Mouse (Mus musculus) thymus, postnatal 10 days (tissue): ENCODE measurements at regions not wholly inside any gene's neighbourhood (a gene's known extent, or its start where the extent isn't known, plus 50 kb on each side); places are given as distances from the start of the nearest gene placed in this dataset.

Source experiments
- DNase-seq, 2 experiments: peaks; one replicate each; pipeline ENCODE4 v3.0.0; 2021; ENCODE audit warnings: low spot score in 2 of 2

GRCm38 (mm10) chr12:71429561-71430200 lies 120.0 kb downstream of the Dact1 start:
- DNase-seq, result no peak

DNA sequence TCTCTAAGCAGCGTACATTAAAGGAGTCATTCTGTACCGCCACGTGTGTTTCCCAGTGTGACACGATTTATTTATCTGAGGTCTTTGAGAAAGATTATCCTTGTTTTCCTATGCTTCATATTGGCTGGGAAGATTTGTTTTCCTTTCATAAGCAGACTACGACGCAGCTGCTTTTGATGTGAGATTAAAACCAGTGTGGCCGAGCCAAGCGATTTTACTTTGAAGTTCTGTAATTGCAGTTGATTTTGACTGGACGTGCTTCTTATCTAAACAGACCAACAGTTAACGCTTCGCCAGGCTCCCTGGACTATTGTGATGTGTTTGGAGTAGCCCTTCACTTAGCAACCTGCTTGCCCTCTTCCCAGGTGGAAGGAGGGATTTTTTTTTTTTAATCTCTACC lies 120.6 kb downstream of the Dact1 start:
- DNase-seq, result no peak

GRCm38 (mm10) chr12:71431116-71431515 lies 121.4 kb downstream of the Dact1 start:
- no peak for DNase-seq

GRCm38 (mm10) chr12:71433549-71434200 lies 124.0 kb downstream of the Dact1 start:
- no peak for DNase-seq

DNA sequence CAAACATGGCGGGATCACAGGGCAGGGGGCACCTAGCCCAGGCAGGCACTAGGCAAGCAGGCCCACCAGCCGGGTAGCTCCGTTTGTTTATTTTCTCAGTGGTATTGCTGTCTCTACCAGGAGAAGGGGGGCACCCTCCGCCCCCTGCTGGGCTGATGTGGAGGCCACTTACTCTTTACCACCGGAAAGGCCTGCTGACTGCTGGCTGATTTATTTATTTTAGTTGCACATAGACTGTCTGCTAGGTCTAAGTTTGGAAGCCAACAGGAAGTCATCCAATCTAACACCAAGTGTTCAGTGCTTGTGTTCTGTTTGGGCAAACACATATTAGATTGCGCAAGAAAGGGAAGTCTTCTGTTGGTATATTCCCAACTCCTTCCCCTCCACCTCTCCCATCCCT lies 128.6 kb downstream of the Dact1 start:
- peak in 1 of 2 experiments; percentile 13 for DNase-seq

DNA sequence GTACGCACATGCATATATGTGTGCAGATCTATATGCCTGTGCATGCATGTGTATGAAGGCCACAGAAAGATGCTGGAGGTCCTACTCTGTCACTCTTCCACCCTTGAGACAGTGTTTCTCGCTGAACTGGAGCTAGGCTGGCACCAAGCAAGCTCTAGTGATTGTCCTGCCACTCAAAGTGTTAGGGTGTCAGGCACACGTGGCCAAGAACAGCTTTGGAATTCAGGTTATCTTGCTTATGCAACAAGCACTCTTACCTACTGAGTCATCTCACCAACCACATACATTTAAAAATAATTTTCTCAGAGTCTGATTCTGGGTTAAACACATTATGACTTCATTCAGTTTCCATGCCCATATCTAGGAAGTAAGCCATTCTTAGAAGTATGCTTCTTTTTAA lies 131.2 kb downstream of the Dact1 start:
- no peak for DNase-seq

DNA sequence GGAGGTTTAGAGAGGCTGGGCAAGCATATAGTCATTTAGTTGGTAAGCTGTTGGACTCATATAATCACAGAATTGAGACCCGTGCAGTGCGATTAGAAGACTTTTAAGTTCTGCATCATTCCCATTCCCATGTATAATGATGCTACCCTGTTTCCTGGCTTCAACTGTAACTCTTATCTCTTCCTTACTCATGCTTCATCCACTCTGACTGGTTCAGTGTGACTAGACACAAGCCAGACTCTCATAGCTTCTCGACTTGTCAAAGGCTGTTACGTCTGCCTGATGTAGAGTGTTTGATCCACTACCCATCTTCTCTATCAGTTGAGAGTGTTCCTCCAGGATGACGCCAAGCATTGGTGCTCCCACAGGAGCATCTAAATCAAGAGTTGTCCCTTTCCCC lies 131.6 kb downstream of the Dact1 start:
- no peak for DNase-seq

DNA sequence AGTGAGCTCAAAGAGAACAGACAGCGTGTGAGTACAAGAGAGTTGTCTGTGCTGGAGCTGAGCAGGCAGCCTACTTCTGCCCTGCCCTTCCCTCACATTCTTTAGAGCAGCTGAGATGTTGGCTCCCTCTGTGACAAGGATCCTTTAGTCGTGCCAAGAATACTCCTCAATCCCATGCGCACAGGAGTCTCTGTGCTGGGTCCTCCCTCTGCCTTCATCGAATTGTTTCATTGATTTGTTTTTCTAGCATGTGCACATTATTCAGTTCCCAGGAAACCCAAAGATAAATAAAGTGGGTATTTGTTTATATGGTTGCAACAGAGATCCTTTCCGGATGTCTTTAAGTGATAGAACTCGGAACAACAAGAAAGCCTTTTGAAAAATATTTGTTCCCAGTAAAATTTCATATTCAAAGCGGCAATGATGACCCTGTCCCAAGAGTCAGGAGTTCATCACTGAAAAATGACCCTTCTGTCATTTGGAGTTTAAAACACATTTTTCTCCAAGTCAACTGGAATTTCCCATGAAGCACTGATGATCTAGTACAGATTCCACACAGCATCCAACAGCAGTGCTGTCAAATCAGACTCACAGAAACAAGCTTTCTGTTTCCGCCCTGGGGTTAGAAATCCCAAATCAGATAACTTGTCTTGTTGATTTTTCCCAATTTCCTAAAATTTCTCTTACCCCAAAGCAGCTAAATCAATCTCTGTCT lies 136.7 kb downstream of the Dact1 start:
- DNase-seq, result no peak

GRCm38 (mm10) chr12:71446892-71447268 lies 137.2 kb downstream of the Dact1 start:
- no peak for DNase-seq

DNA sequence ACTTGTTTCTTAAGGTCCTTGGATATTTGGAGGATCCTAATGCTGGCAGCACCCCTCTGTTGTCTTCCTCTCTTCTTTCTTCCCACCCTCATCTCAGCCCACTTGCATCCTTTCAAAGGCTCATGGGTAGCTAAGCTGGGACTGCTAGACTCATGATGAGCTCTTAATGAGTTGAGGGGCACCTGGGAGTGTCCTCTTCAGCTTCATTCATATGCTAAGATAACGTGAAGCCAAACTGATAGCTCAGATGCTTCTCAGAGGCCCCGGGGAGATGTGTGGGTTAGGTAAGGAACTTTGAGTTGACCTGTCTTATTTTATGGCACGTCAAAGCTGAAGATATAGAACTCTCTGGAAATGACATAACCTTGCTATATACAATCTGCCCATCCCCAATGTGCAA lies 139.3 kb downstream of the Dact1 start:
- DNase-seq, result no peak

- DNase-seq, result no peak
Measured at GRCm38 (mm10) chr12:71450128-71450527, 140.4 kb downstream of the Dact1 start.

DNA sequence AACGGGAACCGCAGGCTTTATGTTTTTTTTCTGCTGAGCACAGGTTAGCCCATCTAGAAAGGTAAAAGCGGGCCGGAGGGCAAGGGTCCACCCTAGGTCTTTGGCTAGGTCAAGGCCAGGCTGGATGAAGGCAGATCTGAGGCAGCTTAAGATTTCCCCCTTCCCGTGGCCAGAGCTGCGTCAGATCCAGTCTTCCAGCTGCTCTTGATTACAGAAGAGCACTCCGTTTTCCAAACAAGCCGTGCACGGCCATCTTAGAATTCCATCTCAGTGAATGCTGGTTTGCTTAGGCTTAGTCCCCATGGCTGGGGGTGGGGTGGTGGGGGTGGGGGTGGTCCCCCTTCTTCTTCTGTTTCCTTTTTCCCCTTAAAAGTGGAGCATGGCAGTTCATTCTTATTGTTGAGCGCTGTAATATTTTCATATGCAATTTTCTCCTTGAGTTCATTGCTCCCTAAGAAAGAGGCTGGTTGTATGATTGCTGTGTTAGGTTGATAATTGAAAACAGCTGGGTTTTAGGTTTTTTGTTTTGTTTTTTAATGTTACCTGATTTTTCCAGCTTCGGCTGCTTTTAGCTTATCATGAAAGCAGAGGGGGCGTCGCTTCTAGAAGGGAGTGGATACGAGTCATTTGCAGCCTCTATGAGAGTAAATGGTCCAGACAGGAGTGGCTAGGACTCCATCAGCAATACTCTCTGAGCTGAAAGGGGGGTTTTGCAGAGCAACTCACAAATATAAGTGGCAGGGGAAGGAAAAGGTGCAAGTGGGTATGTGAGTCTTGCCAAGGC lies 141.2 kb downstream of the Dact1 start:
- DNase-seq, result no peak

DNA sequence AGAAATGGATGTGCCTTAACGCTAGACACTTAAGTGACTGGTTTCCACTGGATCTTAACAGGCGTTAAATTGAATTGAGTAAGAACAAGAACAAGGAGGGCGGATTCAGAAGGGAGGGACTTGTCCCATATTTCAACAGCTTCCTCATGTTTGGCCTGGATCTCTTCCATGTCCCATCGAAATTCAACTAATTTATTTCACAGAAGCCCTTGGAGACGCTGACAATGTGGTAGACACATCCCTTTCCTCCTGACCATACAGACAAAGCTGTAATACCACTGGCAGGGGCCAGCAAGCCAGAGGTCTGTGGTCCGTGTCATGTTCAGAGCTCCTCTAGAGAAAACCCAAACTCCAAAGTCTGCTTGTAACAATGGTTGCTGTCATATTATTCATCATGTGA lies 147.2 kb downstream of the Dact1 start:
- DNase-seq, result no peak

DNA sequence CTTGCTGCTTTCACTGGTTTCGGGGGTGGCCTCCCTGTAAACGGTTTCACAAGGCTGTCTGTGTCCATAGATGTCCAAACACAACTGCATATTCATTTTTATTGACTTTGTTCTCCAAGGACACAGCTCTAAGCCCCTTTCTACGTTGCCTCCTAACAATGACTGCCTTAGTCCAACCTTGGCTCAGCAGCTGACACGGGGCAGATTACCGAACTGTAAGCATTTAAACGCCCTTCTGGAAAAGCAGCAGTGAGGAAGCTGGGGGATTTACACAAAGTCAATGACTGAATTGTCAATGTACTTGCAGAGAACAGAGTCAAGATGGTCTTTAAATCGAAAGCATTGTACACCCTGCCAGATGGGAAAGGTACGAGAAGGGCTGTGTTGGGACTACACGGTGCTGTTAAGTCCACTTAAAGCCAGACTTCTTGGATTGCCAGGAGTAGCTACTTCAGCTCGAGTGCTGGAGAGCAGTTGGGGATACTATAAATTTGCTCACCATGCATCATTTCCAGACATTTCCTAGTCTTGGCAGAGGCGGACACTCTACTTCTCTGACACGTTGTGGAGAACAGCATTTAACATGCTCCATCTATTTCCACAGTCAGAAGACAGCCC lies 149.0 kb downstream of the Dact1 start:
- DNase-seq, result no peak

DNA sequence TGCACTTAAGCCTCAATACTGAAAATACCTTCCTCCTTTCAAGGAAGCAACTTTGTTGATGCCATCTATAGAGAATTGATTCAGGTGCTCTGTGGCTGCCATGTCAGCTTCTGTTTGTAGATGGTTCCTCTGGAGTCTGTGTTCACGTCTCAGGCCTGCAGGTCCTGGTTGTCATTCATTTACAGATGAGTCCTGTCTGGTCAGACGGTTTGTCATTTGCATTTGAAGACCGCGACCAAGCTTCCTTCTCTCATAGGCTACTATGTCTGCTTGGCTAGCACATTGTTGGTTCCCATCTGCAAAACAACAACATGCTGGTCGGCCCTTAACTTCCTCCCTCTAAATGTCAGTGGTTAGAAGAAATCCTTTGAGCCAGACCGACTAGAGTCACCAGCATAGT lies 151.0 kb downstream of the Dact1 start:
- no peak for DNase-seq

GRCm38 (mm10) chr12:71467820-71468219 lies 158.1 kb downstream of the Dact1 start:
- no peak for DNase-seq

GRCm38 (mm10) chr12:71468324-71468723 lies 158.6 kb downstream of the Dact1 start:
- DNase-seq, result no peak

DNA sequence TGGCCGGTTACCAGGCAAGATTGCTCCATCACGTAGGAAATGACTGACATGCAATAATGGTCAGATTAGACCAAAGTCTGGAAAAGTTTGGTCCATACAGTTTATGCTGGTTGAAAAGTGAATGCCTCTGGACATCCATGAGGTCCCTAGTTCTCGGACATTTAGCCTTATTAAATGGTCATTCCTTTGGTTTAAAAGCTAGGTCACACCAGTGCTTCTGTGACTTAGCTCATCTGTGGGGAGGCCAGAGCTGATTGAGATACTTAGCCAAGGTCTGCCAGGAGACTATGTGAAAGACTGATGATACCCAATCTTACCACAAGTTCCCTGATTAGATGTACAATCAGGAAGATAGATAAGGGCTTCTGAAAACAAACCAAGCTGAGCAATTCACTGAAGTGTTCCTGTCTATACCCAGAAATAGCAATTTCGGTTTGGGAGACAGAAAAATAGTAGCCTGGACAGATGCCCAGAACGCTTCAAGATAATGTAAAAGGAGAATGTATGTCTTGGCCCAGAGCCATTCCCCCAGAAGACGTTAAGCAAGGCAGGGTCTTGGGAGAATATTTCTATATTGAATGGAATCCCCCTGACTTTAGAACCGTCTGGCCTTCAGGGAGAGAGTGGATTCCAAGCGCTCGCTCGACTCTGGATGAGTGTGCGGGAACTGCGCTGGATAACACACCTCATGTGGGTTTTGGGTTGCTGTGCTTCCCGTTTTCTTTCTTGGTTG lies 161.5 kb downstream of the Dact1 start:
- no peak for DNase-seq

- DNase-seq, result no peak
Measured at GRCm38 (mm10) chr12:71471720-71472119, 162.0 kb downstream of the Dact1 start.

- no peak for DNase-seq
Measured at GRCm38 (mm10) chr12:71476238-71476637, 166.6 kb downstream of the Dact1 start.

DNA sequence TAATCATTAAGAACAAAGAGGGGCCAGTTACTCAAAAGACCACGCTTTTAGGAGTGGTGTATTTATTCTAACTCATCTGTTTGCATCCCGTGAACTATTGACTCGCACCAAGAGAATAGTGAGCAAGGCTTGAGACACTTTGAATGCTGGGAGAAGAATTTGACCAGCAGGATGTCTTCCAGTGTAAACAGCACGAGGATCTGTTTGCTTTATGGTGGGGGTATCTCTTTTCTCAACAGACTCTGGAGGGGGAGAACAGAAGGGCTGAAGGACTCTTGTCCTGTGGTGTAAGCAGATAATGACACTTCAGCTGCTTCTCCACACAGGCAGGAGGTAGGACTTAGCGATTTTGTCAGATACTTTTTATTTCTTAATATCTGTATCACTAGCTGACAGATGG lies 168.0 kb downstream of the Dact1 start:
- DNase-seq, result no peak
